Mouse (Mus musculus) heart, embryonic 11.5 days (tissue): ENCODE data around the gene Txndc12. TPM values are rescaled to one million over a fixed set of nuclear protein-coding genes. Genes with fewer than 3 reads are reported as not detected.

Experiments used
- ATAC-seq: fragments of 200-750 bp; cut with Nextera tagmentation; replicated peaks from 2 replicates; pipeline ENCODE4 v1.8.0; 2017; ENCODE audit warnings: moderate library complexity; ENCODE audit not compliant: insufficient number of reproducible peaks, low FRiP score, low TSS enrichment
- H3K27ac ChIP-seq: fragments of 300-500 bp; sonication (generic); 2 replicates; pipeline ENCODE4 v1.5.1; 2014; ENCODE audit warnings: mild to moderate bottlenecking, low read depth, low read length
- H3K27me3 ChIP-seq: fragments of 300-500 bp; sonication (generic); 2 replicates; pipeline ENCODE4 v1.6.1; 2014; ENCODE audit warnings: mild to moderate bottlenecking, low read length, mixed read lengths; ENCODE audit not compliant: control insufficient read depth, insufficient read depth
- H3K36me3 ChIP-seq: fragments of 300-500 bp; sonication (generic); 2 replicates; pipeline ENCODE4 v1.6.1; 2014; ENCODE audit warnings: mild to moderate bottlenecking, low read length, moderate library complexity, mixed read lengths; ENCODE audit not compliant: control insufficient read depth, insufficient read depth
- H3K4me1 ChIP-seq: fragments of 300-500 bp; sonication (generic); 2 replicates; pipeline ENCODE4 v1.6.1; 2014; ENCODE audit warnings: low read length; ENCODE audit not compliant: control insufficient read depth, insufficient read depth
- H3K4me2 ChIP-seq: fragments of 300-500 bp; sonication (generic); 2 replicates; pipeline ENCODE4 v1.6.1; 2014; ENCODE audit warnings: mild to moderate bottlenecking, moderate library complexity
- H3K4me3 ChIP-seq: fragments of 300-500 bp; sonication (generic); 2 replicates; pipeline ENCODE4 v1.5.1; 2014; ENCODE audit warnings: low read depth, low read length
- H3K9ac ChIP-seq: fragments of 300-500 bp; sonication (generic); 2 replicates; pipeline ENCODE4 v1.6.1; 2014; ENCODE audit warnings: mild to moderate bottlenecking, low read depth, low read length, moderate library complexity
- H3K9me3 ChIP-seq: fragments of 300-500 bp; sonication (generic); replicated peaks from 2 replicates; pipeline ENCODE4 v1.6.1; 2016; ENCODE audit warnings: low read length; ENCODE audit not compliant: control insufficient read depth
- WGBS: fragments of 180-500 bp; shearing (Covaris S2); extraction: QIAGEN DNeasy Blood & Tissue Kit; methylation state at CpG from one replicate; pipeline ENCODE4 v1.1.7; 2014; ENCODE audit not compliant: insufficient replicate concordance; 5-methylcytosine and 5-hydroxymethylcytosine counted together
- polyA plus RNA-seq: library from polyadenylated mRNA; unstranded; fragments of >200 nt; fragmentation: Nextera tagmentation; extraction: Ambion mirVana; gene quantifications from 2 replicates; pipeline ENCODE4 v1.2.1, GENCODE M21; 2014

Txndc12 gene
- 123 and 132 TPM in 2 replicates for polyA plus RNA-seq

DNA sequence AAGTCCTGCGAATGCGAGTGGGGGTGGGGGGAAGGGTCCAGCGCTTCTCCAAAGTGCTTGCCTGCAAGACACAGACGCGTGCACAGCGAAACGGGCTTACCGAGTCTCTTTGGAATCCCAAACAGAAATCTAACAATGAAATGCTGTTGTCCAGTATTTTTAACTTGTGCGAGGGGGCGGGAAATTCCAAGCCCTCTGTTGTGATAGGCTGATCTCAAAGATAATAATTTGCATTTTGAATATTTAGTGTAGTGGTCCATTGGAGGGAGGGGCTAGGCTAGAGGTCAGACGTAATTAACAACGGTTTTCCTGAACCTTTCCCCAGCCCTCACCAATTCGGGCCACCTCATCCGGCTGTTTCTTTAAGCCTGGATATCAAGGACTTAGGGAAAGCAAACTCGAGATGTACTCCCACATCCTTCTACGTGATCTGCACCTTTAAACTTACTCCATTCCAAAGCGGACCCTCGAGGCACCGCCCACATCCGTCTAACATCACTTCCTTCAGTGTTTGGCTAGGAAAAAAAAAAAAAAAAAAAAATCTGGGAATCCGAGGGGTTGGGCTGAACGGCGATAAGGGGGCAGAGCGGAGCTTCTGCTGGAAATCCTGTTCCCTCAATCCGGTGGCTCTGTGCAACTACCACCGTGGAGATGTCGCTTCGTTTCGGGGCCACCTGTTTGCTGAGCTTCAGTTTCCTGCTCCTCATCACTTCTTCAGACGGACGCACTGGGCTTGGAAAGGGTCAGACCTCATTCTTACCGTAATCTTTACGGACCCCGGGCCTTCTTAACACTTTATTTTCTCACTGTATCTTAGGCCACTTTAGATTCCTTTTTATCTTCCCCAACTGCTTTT, at the start of gene Txndc12:
Txndc12 (plus strand) TSS at position 487 of the 856 bp plus-strand sequence.
- WGBS, result under 1% methylated on average over 34 of the region's 34 CpGs
- H3K27me3 ChIP-seq, result no peaks in the 10 kb centered on the region
- no peaks in the 10 kb centered on the region for H3K9me3 ChIP-seq
- peak; percentile 71 for ATAC-seq
- H3K27ac ChIP-seq, result peak within 1 kb of the TSS; percentile 98
- H3K4me2 ChIP-seq, result peak within 1 kb of the TSS; percentile 84
- H3K4me3 ChIP-seq, result peak within 1 kb of the TSS; percentile 95
- no peaks in the 10 kb centered on the region for H3K36me3 ChIP-seq
- H3K4me1 ChIP-seq, result peaks cover 20% of the 10 kb centered on the region
- peak within 1 kb of the TSS; percentile 99 for H3K9ac ChIP-seq

GRCm38 (mm10) chr4:108789258-108789936, 45.0 kb upstream of the Txndc12 start:
- no peaks in the 10 kb centered on the region for H3K4me1 ChIP-seq
- no peak overlapping the region for H3K4me3 ChIP-seq
- no peak overlapping the region for H3K9ac ChIP-seq
- no peaks in the 10 kb centered on the region for H3K36me3 ChIP-seq
- no peak overlapping the region for H3K27ac ChIP-seq
- H3K27me3 ChIP-seq, result no peaks in the 10 kb centered on the region
- no peak for ATAC-seq
- no peaks in the 10 kb centered on the region for H3K9me3 ChIP-seq
- 63% methylated on average over 6 of the region's 6 CpGs for WGBS
- H3K4me2 ChIP-seq, result no peak overlapping the region

DNA sequence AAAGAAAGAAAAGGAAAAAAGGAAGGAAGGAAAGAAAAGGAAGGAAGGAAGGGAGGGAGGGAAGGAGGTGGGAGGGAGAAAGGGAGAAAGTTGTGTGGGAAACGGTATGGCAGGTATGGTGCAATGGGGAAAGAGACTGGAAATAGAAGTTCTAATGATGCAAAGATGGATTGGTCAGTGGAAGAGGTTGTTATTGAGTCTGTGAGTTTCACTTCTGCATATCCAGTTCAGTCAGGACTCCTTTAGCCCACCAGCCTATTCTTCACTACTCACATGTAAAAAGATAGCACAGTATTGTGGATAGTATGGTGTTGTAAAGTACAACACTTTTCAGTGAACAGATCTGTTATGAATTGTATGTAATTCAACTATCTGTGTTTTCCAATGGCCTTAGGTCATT, 43.9 kb upstream of the Txndc12 start:
- H3K4me2 ChIP-seq, result no peak overlapping the region

DNA sequence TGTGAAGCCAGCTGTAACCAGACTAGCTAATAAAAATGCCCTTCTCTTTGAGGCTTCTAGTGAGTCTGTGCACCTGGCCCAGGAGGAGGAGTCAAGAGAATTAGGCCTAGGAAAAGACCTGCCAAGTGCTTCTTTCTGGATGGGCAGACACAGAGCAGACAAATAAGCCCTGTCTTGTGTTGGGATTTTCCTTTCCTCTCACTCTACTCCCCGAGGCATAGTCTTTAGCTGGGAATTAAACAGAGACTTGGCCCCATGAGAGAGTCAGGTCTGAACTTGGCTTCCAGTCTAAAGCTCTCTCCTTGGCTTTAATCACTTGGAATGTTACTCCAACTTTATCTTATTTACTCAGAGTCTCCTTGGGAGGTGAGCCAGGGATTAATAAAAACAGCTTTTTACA, 40.5 kb upstream of the Txndc12 start:
- Histone ChIP-seq H3K36me3 (no peaks in the 10 kb centered on the region), H3K27ac (no peak overlapping the region), H3K4me2 (no peak overlapping the region), H3K9ac (no peak overlapping the region), H3K4me1 (no peaks in the 10 kb centered on the region), H3K27me3 (no peaks in the 10 kb centered on the region), H3K9me3 (no peaks in the 10 kb centered on the region), H3K4me3 (no peak overlapping the region)
- no peak for ATAC-seq
- 38% methylated on average over 1 of the region's 1 CpGs for WGBS

More for the DNA sequence above, 43.9 kb upstream of the Txndc12 start:
- Histone ChIP-seq H3K36me3 (no peaks in the 10 kb centered on the region), H3K4me3 (no peak overlapping the region), H3K27ac (no peak overlapping the region), H3K9me3 (no peaks in the 10 kb centered on the region), H3K9ac (no peak overlapping the region), H3K27me3 (no peaks in the 10 kb centered on the region), H3K4me1 (no peaks in the 10 kb centered on the region)
- 39% methylated on average over 1 of the region's 1 CpGs for WGBS
- ATAC-seq, result no peak

GRCm38 (mm10) chr4:108796701-108797100, 37.7 kb upstream of the Txndc12 start:
- Histone ChIP-seq H3K4me2 (no peak overlapping the region), H3K27ac (no peak overlapping the region), H3K9ac (no peak overlapping the region), H3K4me1 (no peaks in the 10 kb centered on the region), H3K36me3 (no peaks in the 10 kb centered on the region), H3K27me3 (no peaks in the 10 kb centered on the region), H3K4me3 (no peak overlapping the region), H3K9me3 (no peaks in the 10 kb centered on the region)
- no peak for ATAC-seq
- 26% methylated on average over 4 of the region's 4 CpGs for WGBS

DNA sequence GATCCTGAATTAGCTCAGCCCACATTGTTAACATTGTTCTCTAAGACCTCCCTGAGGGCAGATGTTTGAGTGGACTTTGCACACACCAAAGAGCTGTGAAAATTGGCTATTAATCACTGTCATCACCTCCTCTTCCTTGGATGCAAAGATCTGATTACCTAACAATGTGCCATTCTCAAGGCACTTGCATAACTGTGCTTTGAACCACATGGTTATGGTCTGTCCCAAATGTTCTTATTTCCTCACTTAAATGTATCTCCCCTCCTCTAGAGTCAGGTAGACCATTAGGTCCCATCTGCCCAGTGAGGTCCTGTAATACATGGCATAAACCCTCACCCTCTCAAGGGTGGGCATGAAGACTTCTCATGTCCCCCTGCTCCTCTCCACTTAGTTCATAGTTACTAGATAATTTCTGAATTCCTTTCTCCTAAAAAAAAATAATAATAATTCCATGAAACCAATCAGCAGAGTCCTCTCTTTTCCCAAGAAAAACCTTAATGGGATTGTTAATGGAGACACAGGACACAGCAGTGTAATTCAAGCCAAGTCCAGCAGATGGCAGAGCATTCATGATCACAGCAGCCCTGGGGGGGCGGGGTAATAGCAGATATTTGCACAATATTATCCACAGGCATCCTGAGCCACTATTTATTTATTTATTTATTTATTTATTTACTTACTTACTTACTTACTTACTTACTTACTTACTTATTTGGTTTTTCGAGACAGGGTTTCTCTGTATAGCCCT, 36.1 kb upstream of the Txndc12 start:
- no peak overlapping the region for H3K4me3 ChIP-seq
- no peak overlapping the region for H3K4me2 ChIP-seq
- H3K9ac ChIP-seq, result no peak overlapping the region
- H3K4me1 ChIP-seq, result no peaks in the 10 kb centered on the region
- H3K36me3 ChIP-seq, result no peaks in the 10 kb centered on the region
- H3K27ac ChIP-seq, result no peak overlapping the region
- H3K9me3 ChIP-seq, result no peaks in the 10 kb centered on the region
- WGBS, result 50% methylated on average over 2 of the region's 2 CpGs
- H3K27me3 ChIP-seq, result no peaks in the 10 kb centered on the region
- no peak for ATAC-seq

GRCm38 (mm10) chr4:108803535-108803934, 30.9 kb upstream of the Txndc12 start:
- no peak for ATAC-seq

DNA sequence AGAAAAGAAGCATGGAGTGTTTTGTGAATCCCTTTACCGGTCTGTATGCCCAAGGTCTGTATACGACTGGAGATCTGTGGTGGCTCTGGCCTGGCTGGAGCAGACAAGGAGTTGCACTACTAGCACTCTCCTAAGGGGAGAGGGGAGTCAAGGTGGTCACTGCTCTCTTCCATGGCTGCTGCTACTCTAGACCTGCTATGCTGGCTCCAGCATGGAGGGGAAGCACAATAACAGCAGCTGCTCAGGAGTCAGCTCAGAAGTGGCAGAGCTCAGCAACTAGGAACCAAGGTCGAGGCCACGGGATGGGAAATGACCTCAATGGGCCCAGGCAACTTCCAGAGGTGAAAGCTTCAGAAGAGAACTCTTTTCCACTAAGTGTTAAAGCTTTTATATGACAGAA, 23.3 kb upstream of the Txndc12 start:
- no peaks in the 10 kb centered on the region for H3K9me3 ChIP-seq
- H3K4me3 ChIP-seq, result no peak overlapping the region
- 52% methylated on average over 4 of the region's 4 CpGs for WGBS
- H3K4me1 ChIP-seq, result no peaks in the 10 kb centered on the region
- H3K27me3 ChIP-seq, result no peaks in the 10 kb centered on the region
- ATAC-seq, result no peak
- no peak overlapping the region for H3K9ac ChIP-seq
- H3K4me2 ChIP-seq, result no peak overlapping the region
- H3K36me3 ChIP-seq, result peaks cover 6% of the 10 kb centered on the region; the same call in 1 of the 2 replicates
- no peak overlapping the region for H3K27ac ChIP-seq

More at GRCm38 (mm10) chr4:108803535-108803934, 30.9 kb upstream of the Txndc12 start:
- no peaks in the 10 kb centered on the region for H3K9me3 ChIP-seq
- no peak overlapping the region for H3K27ac ChIP-seq
- no peak overlapping the region for H3K9ac ChIP-seq
- no peaks in the 10 kb centered on the region for H3K4me1 ChIP-seq
- WGBS, result 80% methylated on average over 2 of the region's 2 CpGs
- no peak overlapping the region for H3K4me3 ChIP-seq
- no peaks in the 10 kb centered on the region for H3K27me3 ChIP-seq
- no peaks in the 10 kb centered on the region for H3K36me3 ChIP-seq
- no peak overlapping the region for H3K4me2 ChIP-seq
